Mouse (Mus musculus) gastrocnemius, postnatal 10 days (tissue): ENCODE data around the gene Ak8. TPM values are rescaled to one million over a fixed set of nuclear protein-coding genes. Genes with fewer than 3 reads are reported as not detected.

ENCODE experiments used
- DNase-seq: peaks from one replicate; pipeline ENCODE4 v3.0.0; 2021; ENCODE audit warnings: mixed read lengths
- long read RNA-seq, 2 experiments: library from polyadenylated mRNA; stranded (forward); transcript quantifications; one replicate each; pipeline ENCODE4 v2.0.0; 2021
- total RNA-seq, 2 experiments: library from RNA; stranded (reverse); gene quantifications; 2 replicates each; pipeline ENCODE4 v1.2.3; 2021

The Ak8 gene
- not detected for total RNA-seq
- long read RNA-seq, experiment 1: 0 reads
- long read RNA-seq, experiment 2: 0 reads

DNA sequence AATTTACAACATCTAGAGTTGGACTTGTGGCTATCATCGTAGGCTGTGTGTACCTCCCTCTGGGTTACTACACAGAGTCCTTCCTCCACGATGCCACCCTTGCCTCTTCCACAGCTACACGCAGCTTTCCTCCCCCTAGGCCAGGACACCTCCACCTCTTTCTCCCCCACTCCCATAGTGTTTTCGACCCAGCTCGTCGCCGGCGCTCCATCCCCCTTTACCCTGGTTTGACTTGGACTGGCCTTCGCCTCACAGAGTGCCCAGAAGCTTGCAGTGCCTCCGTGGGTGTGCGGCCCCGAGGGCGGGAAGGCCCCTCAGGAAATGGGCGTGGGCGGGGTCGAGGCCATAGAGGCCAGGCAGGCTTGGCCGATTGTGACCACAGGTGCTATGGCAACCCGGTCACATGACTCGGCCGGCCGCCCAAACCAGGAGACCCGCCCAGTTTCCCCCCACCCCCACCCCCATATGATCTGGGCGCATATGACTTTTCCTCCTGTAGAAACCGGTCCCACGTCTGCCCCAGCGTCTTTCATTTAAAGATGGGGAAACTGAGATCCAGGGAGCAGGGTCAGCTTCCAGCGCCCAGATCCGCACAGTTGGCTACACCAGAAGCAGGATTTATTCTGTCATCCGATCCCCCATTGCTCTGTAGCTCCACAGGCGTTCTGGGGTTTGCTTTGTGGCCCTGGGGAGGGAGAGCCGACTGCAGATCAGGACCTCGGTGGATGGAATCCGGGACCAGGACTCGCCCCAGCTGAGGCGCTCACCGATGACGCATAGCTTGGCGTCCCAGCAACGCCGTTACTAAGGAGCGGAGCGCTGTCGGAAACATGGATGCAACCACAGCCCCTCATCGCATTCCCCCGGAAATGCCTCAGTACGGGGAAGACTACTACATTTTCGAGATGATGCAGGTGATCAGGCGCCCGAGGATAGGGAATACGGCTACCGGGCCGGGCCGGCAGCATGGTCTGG is at the start of gene Ak8, which contains the start of gene Spaca9:
Gene Ak8 (plus strand): TSS at position 804 of the 975 bp plus-strand sequence.
Gene Spaca9 (minus strand): TSS at position 367 of the 975 bp plus-strand sequence.
- DNase-seq: peak; percentile 83

GRCm38 (mm10) chr2:28650526-28650925 is 49.4 kb upstream of the Ak8 start:
- DNase-seq: peak; percentile 17

GRCm38 (mm10) chr2:28653351-28653750 is 46.6 kb upstream of the Ak8 start:
- no peak for DNase-seq

DNA sequence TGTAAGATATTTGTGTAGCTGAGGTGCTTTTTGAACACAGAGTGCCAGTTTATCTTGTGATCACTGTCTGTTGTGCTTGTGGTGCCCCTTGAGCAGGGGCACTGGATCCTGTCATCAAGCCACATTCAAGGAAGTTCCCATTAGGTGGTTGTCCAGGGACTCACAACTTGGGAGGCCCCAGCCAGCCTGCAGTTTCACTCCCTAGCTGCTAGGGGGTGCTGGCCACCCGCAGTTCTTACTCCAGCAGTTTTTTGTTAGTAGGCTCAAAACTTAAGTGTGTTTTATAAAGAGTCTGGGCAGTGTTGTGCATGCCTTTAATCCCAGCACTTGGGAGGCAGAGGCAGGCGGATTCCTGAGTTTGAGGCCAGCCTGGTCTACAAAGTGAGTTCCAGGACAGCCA is 45.7 kb upstream of the Ak8 start:
- DNase-seq: peak; percentile 13

GRCm38 (mm10) chr2:28656216-28656615 is 43.7 kb upstream of the Ak8 start:
- DNase-seq: no peak

GRCm38 (mm10) chr2:28662891-28663290 is 37.1 kb upstream of the Ak8 start:
- no peak for DNase-seq

GRCm38 (mm10) chr2:28665818-28666217 is 34.1 kb upstream of the Ak8 start:
- DNase-seq: no peak

GRCm38 (mm10) chr2:28671438-28671837 is 28.5 kb upstream of the Ak8 start:
- no peak for DNase-seq

GRCm38 (mm10) chr2:28676005-28676404 is 24.0 kb upstream of the Ak8 start:
- DNase-seq: no peak

DNA sequence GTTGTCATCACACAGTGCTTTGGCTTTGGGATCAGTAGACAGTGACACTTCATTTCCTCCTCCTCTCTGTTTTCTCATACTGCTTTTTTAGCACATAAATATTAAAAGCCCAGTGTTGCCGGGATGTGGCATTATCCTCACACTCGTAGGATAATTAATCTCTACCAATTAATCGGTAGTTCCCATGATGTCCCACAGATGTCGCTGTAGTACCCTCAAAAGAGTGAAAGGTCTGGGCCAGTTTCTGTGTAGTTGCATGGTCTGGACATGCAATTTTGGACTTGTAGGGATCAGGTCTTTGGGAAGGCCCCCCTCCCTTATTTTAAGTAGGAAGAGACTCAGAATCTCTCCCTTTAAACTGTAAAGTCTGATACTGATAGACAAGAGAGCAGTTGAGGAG is 19.3 kb upstream of the Ak8 start:
- peak; percentile 37 for DNase-seq

GRCm38 (mm10) chr2:28681718-28682117 is 18.2 kb upstream of the Ak8 start:
- DNase-seq: peak; percentile 17

- DNase-seq: no peak
Measured at GRCm38 (mm10) chr2:28685895-28686294, 14.1 kb upstream of the Ak8 start.

DNA sequence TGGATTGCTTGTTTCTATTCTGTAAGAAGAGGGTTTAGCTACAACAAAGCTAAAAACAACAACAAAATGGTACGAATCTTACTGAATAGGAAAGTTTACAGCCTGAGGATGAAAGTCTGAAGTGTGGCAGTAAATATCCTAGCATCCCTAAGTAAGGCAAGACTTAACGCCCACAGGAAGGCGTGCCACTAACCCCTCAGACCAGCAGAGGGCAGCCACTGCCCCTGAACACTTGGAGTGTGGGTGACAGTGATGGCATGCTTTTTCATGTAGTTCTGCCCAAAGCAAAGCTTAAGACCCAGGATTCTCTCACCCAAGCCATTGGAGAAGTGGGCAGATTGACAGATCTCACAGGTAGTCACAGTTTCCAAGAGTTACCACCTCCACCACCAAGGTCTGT is 11.5 kb upstream of the Ak8 start:
- no peak for DNase-seq

DNA sequence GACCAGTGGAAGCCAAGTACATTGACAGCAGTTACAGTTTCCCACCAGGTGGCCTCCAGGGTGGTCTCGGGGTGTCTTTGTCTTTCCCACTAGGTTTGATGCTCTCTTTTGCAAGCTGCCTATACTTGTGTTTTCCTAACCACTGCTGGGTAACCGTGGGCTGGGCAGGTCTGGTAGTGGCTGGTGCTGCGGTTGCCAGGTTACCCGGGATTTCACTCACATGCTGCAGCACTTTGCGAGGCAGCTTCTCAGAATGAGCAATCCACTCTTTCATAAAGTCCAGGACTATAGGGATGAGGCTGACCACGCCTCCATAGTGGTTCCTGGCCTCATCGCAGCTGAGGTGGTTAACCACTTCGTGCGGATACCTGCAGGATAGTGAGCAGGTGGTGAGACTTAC is 7.3 kb upstream of the Ak8 start:
- DNase-seq: no peak

GRCm38 (mm10) chr2:28698566-28698965 is 1.4 kb upstream of the Ak8 start:
- no peak for DNase-seq

- no peak for DNase-seq
Measured at GRCm38 (mm10) chr2:28701646-28702262, 1.8 kb downstream of the Ak8 start.

DNA sequence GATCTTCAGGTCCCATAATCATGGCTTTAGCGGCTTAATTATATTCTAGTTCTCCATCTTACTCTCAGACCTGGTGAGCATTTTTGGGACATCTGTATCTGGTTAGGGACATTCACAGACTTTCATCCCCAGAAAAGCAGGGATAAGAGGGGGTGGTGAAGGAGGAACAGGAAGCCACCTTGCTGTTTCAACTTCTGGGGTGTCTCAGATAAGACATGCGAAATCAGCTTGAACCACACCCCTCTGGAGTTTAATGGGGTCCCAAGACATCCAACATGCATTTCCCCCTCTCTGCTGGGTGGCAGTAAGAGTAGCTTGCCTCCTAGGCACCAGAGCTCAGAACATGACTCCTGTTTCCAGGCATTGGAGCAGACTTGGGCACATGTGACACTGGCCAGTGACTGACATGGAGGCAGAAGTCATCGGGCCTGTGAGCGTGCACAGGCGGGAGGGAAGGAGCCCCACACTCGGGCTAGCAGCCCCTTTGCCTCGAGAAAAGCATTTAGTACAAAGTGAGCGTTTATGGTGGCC is 6.2 kb downstream of the Ak8 start:
- DNase-seq: no peak

- no peak for DNase-seq
Measured at GRCm38 (mm10) chr2:28706787-28707186, 6.8 kb downstream of the Ak8 start.

DNA sequence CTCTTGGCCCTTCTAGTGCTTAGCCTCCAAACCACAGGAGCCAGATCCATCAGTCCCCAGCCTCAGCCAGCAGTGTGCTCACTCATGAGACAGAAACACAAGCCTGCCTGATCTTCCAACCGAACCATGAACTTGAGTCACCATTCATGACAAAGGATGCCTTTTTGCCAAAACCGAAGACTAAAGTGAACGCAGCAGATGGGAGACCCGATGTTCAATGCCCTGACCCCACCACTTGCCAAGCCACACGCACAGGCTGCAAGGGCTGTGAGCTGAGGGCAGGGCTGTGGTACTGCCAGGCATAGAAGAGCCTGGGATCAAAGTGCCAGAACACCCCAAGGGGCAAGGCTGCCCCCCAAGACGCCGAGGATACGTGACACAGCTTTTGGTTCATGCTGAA is 13.1 kb downstream of the Ak8 start:
- DNase-seq: no peak

DNA sequence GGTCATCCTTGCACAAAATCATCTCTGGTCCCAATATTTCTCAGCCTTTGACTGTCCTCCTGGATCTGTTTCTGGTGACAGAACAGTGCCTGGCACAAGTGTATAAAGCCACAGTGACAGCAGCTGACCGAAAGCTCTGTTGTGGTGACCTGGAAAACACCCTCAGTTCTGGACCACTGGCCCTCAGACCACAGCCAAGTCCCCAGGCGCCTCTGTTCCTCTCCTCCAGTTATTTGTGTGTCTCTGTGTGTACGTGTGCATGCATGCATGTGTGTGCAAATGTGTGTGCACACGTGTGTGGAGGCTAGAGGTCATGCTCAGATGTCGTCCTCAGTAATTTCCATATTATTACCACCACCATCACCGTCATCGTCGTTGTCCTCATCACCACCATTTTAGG is 22.5 kb downstream of the Ak8 start:
- DNase-seq: no peak

DNA sequence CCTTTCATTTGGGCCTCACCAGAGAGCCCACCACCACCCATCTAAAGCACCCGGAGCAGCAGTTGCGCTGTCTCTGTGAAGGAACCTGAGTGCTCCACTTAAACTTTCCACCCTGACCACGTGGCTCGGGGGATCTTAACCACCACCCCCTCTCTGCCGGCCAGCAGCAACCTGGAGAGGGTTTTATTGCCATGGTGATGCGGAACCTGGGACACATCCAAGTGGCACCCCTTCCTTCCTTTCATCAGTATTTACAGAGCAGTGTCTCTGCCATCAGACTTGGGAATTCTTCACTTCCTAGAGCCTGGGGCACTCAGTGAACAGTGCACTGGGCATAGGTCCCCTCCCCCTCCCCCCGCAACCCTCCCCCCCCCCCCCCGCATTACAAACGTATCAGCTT is 23.9 kb downstream of the Ak8 start:
- DNase-seq: no peak

GRCm38 (mm10) chr2:28727786-28728404 is 27.9 kb downstream of the Ak8 start:
- no peak for DNase-seq

- DNase-seq: no peak
Measured at GRCm38 (mm10) chr2:28730676-28731075, 30.7 kb downstream of the Ak8 start.
